Mouse (Mus musculus): ENCODE results near the gene Entpd1.

DNA sequence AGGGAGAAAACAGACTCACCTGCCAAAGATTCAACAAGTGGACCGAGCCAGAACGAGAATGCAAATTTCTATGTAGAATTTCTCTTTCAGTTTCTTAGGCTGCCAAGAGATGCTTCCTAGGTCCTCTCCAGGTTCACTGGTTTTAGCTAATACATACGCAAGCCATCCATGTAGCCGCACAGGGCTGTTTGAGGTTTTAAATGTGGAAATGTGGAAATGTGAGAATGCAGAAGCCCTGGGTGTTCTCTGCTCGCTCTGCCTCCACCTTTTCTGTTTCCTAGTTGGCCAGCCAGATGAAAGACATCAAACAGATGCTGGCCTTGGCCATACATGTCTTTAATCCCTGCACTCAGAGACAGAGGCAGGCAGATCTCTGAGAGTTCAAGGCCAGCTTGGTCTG lies 26.4 kb downstream of the Entpd1 start:
- TF ChIP-seq POLR2A (IDR thresholded peaks at IDR 0.05; ENCODE audit: low read depth, low read length), result no peak
- no peak for TF ChIP-seq CTCF (IDR thresholded peaks at IDR 0.05; ENCODE audit: borderline replicate concordance, insufficient read depth, low read length)

All from embryonic fibroblast, embryonic 13.5 days (primary cell).